Mouse (Mus musculus) cerebellum, postnatal 10 days (tissue): Measurements from ENCODE around the gene Vtn.
A peak's percentile ranks its signal among the peaks of the same experiment; 100 is the strongest.
"Not testable (repeated sequence)": the region's sequence is repeated elsewhere in the genome, so short reads cannot be mapped to it uniquely, and the experiment has no call there.

ENCODE experiments used
- DNase-seq, 2 experiments: peaks; one replicate each; pipeline ENCODE4 v3.0.0; 2021; ENCODE audit warnings: mixed read lengths in 2 of 2

The Vtn gene

DNA sequence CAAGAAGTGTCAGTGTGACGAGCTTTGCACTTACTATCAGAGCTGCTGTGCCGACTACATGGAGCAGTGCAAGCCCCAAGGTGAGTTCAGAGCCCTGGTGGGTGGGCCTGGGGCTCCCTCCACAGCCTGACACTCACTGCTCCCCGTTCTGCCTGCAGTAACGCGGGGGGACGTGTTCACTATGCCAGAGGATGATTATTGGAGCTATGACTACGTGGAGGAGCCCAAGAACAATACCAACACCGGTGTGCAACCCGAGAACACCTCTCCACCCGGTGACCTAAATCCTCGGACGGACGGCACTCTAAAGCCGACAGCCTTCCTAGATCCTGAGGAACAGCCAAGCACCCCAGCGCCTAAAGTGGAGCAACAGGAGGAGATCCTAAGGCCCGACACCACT, 652 bp downstream of the Vtn start:
- no peak for DNase-seq

DNA sequence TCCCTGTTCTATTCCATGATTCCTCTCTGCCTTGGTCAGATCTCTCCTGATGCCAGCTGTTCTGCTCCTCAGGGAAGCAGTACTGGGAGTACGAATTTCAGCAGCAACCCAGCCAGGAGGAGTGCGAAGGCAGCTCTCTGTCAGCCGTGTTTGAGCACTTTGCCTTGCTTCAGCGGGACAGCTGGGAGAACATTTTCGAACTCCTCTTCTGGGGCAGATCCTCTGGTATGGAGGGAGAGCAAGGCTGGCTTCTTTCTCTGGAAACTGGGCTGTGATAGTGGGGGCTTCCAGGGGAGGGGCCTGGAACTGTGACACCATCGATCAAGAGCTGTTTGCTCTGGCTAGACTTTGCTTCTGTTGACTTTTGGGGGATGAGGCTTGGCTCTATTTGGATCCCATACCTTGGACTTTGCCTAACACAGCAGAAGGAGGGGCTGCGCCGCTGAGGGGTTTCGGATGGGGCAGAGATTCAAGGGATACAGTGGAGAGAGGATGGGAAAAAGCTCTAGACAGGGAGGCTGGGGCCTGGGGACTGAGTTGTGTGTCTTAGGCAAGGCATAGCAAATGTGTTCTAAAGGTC, 1.8 kb downstream of the Vtn start:
- no peak for DNase-seq

DNA sequence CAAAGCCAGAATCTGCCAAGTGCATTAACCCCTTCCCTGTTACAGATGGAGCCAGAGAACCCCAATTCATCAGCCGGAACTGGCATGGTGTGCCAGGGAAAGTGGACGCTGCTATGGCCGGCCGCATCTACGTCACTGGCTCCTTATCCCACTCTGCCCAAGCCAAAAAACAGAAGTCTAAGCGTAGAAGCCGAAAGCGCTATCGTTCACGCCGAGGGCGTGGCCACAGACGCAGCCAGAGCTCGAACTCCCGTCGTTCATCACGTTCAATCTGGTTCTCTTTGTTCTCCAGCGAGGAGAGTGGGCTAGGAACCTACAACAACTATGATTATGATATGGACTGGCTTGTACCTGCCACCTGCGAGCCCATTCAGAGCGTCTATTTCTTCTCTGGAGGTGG, 2.6 kb downstream of the Vtn start:
- DNase-seq: no peak

DNA sequence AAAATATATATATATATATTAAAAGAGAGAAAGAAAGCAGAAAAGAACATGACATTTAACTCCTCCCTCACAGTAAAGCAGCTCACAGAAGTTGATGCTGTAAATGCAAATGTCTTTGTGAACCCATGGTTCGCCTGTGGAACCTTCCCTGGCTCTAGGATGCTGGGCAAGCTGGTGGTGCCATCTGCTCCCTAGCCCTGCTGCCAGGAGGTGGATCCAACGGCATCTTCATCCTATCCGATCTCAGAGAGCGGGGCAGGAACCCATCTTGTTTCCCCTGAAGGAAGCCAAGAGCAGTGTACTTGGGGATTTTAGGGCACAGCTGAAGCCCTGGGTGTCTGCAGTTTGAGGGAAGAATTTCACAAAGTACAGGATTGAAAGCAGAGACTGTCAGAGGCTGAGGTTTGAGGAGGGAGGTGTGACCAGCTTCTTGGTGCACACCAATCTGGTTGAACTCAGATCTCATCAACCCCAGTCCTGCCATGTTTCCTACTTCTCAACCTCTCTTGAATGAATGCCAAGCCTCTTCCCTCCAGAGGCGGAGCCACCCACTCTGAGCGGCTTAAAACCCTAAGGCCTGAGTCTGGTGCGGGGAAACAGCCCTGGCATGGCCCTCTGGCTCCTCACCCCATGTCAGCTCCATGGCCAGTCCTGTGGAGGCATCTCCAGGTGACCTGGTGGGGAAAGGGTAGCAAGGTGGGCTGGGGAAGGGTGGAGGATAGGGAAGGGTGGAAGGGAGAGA, 4.2 kb downstream of the Vtn start, which contains the start of gene Sebox:
TSS of gene Sebox (plus strand) at position 539 of the 742 bp plus-strand sequence.
- peak; percentile 92 to 93 for DNase-seq

DNA sequence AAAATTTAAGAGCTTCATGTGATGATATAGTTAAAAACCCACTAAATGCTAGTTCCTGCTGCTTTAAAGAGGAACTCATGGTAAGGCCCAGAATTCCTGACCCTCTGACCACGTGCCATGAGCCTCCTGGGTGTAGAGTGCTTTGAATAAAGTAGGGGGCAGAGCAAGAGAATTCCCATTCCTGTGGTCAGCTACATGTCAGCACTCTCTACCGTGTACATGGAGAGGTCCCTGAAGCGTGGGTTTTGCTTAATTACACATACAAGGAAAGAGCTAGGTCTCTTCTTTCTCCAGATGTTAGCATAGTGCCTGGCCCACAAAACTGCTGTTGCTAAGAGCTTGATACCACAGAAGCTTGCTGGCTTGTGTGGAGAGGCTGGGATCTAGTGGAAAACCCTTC, 6.5 kb downstream of the Vtn start:
- no peak for DNase-seq

DNA sequence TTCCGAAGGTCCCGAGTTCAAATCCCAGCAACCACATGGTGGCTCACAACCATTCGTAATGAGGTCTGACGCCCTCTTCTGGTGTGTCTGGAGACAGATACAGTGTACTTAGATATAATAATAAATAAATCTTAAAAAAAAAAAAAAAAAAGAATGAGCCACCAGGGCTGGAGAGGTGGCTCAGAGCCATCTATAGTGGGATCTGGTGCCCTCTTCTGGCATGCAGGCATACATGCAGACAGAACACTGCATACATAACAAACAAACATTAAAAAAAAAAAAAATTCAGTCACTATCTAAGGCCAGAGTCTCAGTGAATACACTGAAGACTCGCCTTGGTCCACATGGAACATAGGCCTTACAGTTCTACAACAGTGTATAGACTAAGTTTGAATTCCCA, 10.3 kb downstream of the Vtn start:
- DNase-seq: peak; percentile 75 to 79

DNA sequence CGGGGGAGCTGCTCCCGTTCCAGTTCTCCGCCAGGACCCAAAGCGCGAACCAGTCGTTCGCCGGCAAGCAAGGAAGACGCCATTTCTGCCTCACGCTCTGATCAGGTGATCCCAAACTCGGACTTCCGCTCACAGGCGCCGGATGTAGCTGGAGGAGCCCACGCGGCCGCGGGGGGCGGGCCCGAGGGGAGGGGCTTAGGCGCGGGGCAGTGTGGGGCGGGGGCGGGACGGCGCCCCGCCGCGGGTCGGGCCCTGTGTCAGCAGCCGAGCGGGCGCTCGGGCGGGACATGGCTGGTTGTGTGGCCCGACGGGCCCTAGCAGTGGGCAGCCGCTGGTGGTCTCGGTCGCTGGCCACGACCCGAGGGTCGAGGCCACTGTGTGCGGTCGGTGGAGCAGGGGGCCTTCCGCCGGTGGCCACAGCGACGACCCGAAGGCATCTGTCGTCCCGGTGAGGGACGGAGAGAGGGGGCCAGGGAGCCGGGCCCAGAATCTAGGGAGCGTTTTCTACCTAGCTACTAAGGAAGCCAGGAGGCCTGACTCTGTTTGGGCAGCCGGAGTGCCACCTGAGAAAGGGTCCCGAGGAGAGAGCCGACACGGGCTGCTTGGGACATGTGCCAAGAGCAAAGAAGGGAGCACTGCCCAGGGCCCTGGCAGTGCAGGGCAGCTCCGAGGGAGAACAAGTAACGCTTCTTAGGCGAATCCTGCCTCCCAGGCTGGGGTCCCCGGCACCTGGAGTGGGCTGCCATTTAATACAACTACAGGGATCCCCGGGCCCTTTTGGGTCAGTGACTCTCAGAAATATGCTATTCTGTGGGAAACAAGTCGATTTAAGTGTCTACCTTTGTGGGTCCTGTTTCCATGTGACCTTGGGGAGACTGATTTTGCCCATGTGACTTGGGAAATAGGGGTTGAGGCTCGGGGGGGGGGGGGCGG, 13.4 kb downstream of the Vtn start, which contains the start of the genes Tmem199 and Poldip2:
TSS of gene Tmem199 (minus strand) at position 148 of the 933 bp plus-strand sequence.
TSS of gene Poldip2 (plus strand) at position 169 of the 933 bp plus-strand sequence.
- DNase-seq: peak; percentile 96 to 97

DNA sequence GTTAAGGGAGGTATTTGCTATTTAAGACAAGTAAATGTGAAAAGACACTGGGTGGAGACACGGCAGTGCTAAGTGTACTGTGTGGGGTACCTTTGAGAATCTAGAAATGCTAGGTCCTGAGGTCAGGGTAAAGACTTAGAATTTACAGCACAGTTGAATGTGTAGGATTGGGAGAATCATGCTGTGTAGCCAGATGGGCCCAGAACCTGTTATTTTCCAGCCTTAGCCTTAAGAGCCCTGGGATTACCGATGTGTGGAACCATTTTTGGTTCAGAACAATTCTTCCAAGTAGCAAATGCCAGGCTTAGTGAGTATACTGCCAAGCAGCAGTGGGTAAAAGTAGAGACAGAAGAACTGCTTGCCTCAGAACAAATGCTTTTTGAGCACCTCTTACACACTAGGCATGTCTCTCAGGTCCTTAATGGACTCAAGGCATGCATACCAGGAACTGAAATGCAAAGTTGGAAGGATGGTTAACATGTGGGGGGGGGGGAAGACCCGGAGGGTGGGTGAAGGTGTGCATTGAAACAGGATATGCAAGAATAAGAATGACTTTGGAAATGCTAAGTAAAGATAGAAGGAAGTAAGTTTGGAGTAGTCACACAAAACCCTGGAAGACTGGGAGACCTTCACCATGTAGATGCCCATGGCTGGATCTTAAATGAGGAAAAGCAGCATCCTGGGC, 14.4 kb downstream of the Vtn start:
- no peak for DNase-seq

DNA sequence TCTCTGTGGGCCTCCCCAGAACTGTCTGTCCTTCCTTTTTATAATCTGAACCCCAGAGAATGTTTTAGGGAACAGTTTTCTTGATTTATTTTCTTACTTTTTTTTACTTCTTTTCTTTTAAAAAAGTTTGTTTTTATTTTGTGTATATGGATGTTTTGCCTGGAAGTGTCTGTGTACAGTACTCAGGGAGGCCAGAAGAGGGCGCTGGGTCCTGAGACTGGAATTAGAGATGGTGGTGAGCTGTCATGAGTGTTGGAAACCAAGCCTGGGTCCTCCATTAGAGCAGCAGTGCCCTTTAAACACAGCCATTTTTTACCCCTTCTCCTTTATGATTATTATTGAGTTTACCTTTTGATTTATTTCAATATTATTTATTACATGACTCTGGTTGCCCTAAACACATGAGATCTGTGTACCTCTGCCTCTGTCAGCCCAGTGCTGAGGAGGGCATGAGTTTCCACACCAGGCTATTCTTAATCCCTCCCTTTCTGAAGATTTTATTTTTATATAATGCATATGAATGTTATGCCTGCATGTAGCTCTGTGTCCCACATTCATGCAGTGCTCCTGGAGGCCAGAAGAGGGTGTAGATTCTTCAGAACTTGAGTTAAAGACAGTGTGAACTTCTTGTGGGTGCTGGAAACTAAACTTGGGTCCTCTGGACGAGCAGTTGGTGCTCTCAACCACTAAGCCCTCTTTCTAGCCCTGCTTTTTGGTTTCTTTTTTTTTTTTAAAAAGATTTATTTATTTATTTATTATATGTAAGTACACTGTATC, 16.8 kb downstream of the Vtn start:
- peak in 1 of 2 experiments; percentile 47 for DNase-seq

DNA sequence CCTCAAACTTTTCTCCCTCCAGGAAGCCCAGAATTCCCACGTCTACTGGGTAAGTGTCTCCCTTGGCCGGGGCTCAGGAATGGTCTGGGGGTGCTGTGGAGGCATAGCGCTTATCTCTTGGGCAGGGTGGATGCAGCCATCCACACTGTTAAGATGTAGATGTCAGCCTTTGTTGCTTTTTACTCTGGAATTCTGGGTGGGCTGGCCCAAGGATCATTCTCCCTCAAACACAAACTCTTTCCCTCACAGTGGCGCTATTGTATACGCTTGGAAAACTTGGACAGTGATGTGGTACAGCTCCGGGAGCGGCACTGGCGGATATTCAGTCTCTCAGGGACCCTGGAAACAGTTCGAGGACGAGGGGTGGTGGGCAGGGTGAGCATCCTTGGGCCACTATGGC, 20.0 kb downstream of the Vtn start:
- DNase-seq: no peak

DNA sequence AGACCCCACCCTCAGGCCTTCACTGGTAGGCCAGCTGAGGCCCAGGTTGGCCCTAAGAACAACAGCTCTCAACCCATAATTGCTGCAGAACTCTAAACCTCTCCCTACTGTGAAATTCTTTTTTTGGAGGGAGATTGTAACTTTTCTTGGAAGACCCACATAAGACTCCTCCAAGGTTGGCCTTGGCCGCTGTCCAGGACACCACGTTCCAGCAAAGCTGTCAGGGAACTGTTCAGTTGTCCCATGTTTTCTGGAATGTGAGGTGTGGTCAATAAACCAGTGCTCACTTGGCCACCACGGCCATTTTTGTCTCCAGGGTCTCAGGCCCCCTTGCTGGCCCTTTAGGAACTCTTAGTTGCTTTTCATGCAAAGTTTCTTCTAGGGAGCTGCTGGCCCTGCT, 23.0 kb downstream of the Vtn start:
- peak in 1 of 2 experiments; percentile 48 for DNase-seq

DNA sequence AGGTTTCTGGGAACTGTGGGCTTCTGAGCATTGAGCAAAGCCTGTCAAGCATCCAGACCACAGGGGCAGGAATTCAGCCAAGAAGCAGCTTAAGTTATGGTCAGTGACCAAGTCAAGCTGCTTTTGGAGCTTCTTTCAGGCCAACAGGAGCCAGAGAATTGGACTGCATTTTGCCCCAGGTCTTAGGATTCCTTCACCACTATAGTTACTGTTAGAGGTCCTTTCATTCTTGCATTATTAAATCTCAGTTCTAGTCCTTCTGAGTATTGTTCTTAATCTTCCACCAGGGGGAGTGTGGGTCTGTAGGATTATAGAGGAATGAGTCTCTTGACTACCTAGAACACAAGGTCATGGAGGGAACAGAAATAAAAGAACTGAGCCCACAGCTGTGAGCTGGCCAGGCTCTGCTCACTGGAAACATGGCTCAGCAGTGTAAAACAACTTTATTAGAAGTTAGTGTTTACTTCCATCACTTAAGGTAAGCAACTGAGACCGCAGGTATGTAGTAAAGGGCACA, 23.6 kb downstream of the Vtn start:
- peak; percentile 81 to 83 for DNase-seq

DNA sequence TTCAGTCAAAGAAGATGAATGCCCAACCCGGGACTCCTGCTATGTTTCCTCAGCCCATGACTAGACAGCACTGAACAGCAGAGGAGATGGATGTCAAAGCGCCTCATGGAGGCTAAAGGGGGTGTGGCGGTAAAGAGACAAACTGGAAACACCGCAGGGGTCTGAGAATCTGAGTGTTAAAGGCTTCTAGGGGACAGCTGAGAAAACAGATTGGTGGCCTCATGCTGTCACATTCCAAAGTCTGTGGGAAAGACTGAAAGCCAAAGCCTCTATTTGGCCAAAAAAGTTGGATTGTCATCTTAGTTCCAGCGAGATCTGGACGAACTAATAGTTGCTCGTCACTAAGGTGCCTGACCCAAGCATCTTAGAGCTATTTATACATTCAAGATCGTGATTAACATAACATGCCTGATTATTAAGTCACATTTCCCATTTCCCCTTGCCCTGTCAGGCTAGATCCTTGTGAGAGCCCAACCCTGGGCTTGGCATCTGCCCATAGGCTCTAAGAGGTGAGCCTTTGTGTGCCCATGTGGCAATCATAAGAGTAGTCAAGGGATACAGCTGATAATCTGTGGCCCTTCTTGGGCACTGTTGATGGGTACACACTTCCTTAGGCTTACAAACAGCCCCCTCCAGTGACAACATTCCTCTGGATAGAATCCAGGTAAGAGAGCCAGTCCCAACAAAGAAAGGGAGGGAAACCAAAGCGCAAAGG, 24.5 kb downstream of the Vtn start:
- DNase-seq: peak; percentile 34 to 53

DNA sequence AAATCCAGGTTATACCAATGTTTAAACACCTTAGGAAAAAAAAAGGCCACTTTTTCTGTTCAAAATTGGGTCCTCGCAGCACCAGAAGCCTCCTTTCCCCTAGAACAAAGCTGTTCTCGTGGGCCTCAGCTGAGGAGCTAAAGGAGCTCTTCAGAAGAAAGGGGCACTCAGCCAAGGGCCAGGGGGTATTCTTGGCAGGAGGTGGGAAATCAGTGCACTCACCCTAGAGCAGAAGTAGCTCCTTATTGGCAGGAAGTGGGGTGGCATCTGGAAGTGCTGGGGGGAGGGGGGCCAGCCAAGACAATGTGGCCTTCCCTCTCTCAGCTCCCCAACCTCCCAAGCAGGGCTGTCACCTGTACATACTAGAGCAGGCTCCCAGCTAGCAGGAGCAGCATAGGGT, 25.9 kb downstream of the Vtn start:
- DNase-seq: peak; percentile 84 to 90

DNA sequence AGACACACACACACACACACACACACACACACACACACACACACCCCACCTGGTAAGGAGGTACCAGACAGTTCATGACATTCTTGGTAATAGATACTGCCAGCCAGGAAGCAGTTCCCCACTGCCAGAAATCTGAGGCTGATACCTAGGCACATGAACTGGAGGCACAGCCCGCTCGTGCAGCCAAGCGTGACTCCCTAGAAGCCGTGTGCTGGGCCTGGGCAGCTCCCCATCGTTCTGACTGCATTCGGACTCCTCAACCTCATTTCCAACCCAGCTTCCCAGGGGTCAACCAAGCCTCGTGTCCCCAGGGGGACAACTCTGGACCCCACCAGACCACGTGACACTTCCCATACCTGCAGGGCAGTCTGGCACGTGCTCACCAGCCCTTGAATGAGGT, 29.8 kb downstream of the Vtn start:
- DNase-seq: no peak

DNA sequence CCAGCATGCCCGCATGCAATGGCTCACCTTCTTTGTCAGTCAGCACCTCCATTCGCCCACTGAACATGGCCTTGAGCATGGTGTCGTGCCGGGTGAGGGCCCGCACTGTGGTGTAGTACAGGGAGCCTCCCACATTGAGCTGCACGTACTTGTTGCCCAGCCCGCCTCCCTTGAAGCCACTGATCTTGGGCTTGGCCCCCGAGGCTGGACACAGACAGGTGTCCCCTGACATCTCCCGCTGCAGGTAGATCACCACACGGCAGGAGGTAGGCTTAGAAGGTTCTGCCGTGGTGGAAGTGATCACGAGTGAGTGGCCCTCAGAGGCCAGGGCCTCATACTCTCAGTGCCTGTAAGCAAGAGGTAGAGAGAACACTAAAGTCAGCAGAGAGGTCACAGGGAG, 31.1 kb downstream of the Vtn start:
- no peak for DNase-seq

DNA sequence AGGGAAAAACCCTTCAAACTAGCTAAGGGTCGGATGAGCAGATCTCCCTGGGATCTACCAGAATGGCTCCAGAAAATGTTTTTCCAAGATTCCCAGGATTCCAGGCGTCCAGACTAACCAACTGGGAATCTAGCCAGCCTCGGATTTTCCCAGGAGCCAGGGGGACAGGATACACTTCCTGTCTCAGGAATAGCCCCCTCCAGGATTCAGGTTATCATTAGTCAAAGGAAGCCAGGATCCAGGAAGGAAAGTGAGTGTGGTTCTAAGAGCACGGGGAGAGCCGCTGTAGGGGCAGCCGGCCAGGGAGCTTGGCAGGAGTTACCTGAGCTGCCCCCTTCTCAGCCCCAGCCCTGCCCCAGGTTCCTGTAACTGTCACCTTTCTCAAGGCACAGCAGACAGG, 32.2 kb downstream of the Vtn start:
- DNase-seq: peak; percentile 42 to 50

DNA sequence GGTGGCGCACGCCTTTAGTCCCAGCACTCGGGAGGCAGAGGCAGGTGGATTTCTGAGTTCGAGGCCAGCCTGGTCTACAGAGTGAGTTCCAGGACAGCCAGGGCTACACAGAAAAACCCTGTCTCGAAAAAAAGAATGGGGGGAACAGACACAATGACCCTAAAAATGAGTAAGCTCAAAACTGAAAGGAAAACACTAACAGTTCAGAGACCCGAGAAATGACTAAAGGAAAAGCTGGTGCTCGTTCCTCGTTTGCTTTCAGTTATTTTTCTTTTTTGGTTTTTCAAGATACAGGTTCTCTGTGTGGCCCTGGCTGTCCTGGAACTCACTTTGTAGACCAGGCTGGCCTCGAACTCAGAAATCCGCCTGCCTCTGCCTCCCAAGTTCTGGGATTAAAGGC, 32.6 kb downstream of the Vtn start:
- not testable (repeated sequence) for DNase-seq

DNA sequence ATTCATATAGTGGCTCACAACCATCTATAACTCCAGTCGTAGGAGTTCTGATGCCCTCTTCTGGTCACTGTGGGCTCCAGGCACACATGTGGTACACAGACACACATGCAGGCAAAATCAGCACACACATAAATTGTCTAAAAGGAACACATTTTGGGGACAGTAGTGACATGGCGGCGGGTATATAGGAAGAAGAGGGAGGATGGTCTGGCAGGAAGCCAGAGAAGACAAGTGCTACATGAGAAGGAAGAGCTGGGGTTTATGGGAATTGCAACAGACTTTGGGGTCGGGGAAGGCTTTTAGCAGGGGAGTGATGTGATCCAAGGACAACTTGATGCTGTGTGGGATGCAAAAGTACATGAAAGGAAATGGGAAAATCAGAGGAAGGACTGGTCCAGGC, 35.6 kb downstream of the Vtn start:
- no peak for DNase-seq

DNA sequence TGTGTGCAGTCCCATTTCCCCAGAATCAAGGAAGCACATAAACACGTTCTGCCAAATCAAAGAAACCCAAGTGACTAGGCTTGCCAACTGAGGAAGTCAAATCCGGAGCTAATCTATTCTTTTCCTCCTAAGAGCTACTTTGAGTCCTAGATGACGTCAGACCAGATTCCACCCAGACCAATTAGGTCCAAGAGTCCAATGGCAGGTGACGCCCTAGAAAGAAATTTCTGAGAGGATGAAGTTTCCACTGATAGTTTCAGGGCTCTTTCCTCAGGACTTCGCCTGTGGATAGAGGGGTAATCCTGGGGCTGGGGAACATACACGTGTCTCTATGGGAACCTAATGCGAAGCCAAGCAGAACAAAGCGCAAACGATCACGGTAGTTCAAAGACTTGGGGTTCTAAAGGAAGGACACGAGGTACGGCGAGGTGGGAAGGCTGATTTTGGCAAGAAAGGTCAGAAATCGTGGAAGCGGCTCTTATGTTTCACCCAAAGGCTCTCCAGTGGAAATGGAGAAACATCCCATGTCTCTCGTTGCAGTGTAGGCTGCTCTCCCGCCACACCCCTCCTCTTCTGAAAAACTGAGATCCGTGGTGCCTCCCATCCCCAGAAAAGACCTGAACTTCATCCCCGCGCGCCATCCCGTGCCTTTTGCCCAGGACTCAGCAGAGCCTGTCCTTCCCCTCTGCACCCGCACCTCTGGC, 36.6 kb downstream of the Vtn start:
- peak in 1 of 2 experiments; percentile 39 for DNase-seq
